In genomic region chr12:35533133-35533532, GRCm38 (mm10) we compare ENCODE assay signal across 9 mouse cellular contexts. TPM values are rescaled to one million over a fixed set of nuclear protein-coding genes. Genes with fewer than 3 reads are reported as not detected.
DNase-seq lines count a peak whose midpoint lies in the region; ATAC-seq lines count a peak whose summit lies in the region.
"Had no signal": no experiment of that assay in that cellular context is flagged by ENCODE, and none has a peak within 500 bp of the region (broad histone marks: within the 10 kb centered on the region; RNA-seq: fewer than 3 reads in every experiment).

No protein-coding gene starts in this region.

- peak overlapping the region; percentile 33 for H3K4me2 ChIP-seq in heart, embryonic 15.5 days
- H3K4me2 ChIP-seq in lung, embryonic 15.5 days, result peak overlapping the region; percentile 99; the same call in 1 of the 2 replicates
- peak overlapping the region; percentile 9; the same call in 1 of the 2 replicates for H3K4me2 ChIP-seq in neural tube, embryonic 15.5 days

- H3K9me3 ChIP-seq in heart, embryonic 15.5 days (replicated peaks), result no peaks in the 10 kb centered on the region
- no peaks in the 10 kb centered on the region for H3K9me3 ChIP-seq in lung, embryonic 15.5 days
- no peaks in the 10 kb centered on the region for H3K9me3 ChIP-seq in neural tube, embryonic 15.5 days (replicated peaks)

- no peak overlapping the region for H3K9ac ChIP-seq in heart, embryonic 15.5 days
- H3K9ac ChIP-seq in lung, embryonic 15.5 days, result no peak overlapping the region
- no peak overlapping the region for H3K9ac ChIP-seq in neural tube, embryonic 15.5 days (replicated peaks)

- ATAC-seq in heart, embryonic 15.5 days (replicated peaks; ENCODE audit: insufficient number of reproducible peaks, insufficient read depth, low FRiP score, low read depth), result no peak
- no peak for ATAC-seq in lung, embryonic 15.5 days (ENCODE audit: borderline replicate concordance, extremely low read depth, low FRiP score, low TSS enrichment)
- no peak for ATAC-seq in neural tube, embryonic 15.5 days (ENCODE audit: low FRiP score)
- ATAC-seq: hindbrain, embryonic 16.5 days had no signal

- peaks cover 5% of the 10 kb centered on the region; the same call in 1 of the 2 replicates for H3K4me1 ChIP-seq in heart, embryonic 15.5 days (replicated peaks)
- H3K4me1 ChIP-seq in lung, embryonic 15.5 days, result peaks cover 6% of the 10 kb centered on the region; the same call in 1 of the 2 replicates
- H3K4me1 ChIP-seq in neural tube, embryonic 15.5 days, result 0 out of 2 replicates have a peak, but pooled peaks cover 9% of the 10 kb centered on the region

- H3K36me3 ChIP-seq in heart, embryonic 15.5 days, result no peaks in the 10 kb centered on the region
- no peaks in the 10 kb centered on the region for H3K36me3 ChIP-seq in lung, embryonic 15.5 days
- H3K36me3 ChIP-seq in neural tube, embryonic 15.5 days, result no peaks in the 10 kb centered on the region

- WGBS in heart, embryonic 15.5 days, result 60% methylated on average over 5 of the region's 5 CpGs
- WGBS in lung, embryonic 15.5 days, result 45% methylated on average over 5 of the region's 5 CpGs
- WGBS in neural tube, embryonic 15.5 days, result 72% methylated on average over 5 of the region's 5 CpGs

- H3K4me3 ChIP-seq in heart, embryonic 15.5 days, result peak overlapping the region; percentile 20; the same call in 1 of the 2 replicates
- peak overlapping the region; percentile 81 for H3K4me3 ChIP-seq in lung, embryonic 15.5 days
- H3K4me3 ChIP-seq in neural tube, embryonic 15.5 days (replicated peaks), result 0 out of 2 replicates have a peak overlapping the region, but pooled peaks have one; percentile 6

- intact Hi-C loops in heart, postnatal 25 days (cut with DNase I), result loop anchor here (5.0 to 10.0 kb wide), 6 partner anchors 71 to 502 kb away; no protein-coding TSS in a partner anchor

- no peak overlapping the region for H3K27ac ChIP-seq in heart, embryonic 15.5 days
- no peak overlapping the region for H3K27ac ChIP-seq in lung, embryonic 15.5 days
- H3K27ac ChIP-seq in neural tube, embryonic 15.5 days (replicated peaks), result no peak overlapping the region

- no peak for DNase-seq in heart, postnatal 25 days (ENCODE audit: low spot score)
- no peak for DNase-seq in lung, postnatal 4 days
- DNase-seq in induced T-regulatory cell, adult 2 months (ENCODE audit: low read depth), result peak; percentile 60
- no peak for DNase-seq in adrenal gland, postnatal 14 days
- DNase-seq in c-Kit-positive CD71-positive TER-119-positive erythroid progenitor cells, embryonic 14.5 days (ENCODE audit: low spot score), result no peak

- no peaks in the 10 kb centered on the region for H3K27me3 ChIP-seq in heart, embryonic 15.5 days
- no peaks in the 10 kb centered on the region for H3K27me3 ChIP-seq in lung, embryonic 15.5 days
- H3K27me3 ChIP-seq in neural tube, embryonic 15.5 days (replicated peaks), result no peaks in the 10 kb centered on the region

RNA-seq across cellular contexts. Expression of gene Ahr, which starts 1.7 kb away (rescaled TPM):
- 2.4 and 5.0 TPM in 2 replicates for polyA plus RNA-seq in heart, embryonic 15.5 days (2015; fragmentation: Nextera tagmentation; extraction: Ambion mirVana)
- 1 to 10 TPM; 5.3 to 6.2 TPM for total RNA-seq in heart, postnatal 25 days (2021)
- 19.9 and 23.5 TPM in 2 replicates for polyA plus RNA-seq in lung, embryonic 15.5 days (2015; fragmentation: Nextera tagmentation; extraction: Ambion mirVana)
- 4.5 and 7.3 TPM in 2 replicates for polyA plus RNA-seq in neural tube, embryonic 15.5 days (2015; fragmentation: Nextera tagmentation; extraction: Ambion mirVana)
- total RNA-seq in adrenal gland, postnatal 14 days (2021), result 8.3 and 8.7 TPM in 2 replicates

Comparison
In these comparisons a context has a peak if more than half of its experiments do, and no peak if none do; other contexts are left out.
1. H3K4me2 ChIP-seq: peak in every context shown above with its lines; median percentile 99 in lung, embryonic 15.5 days; 33 in heart, embryonic 15.5 days; 9 in neural tube, embryonic 15.5 days.
2. H3K4me3 ChIP-seq: peak in every context shown above with its lines; median percentile 81 in lung, embryonic 15.5 days; 20 in heart, embryonic 15.5 days; 6 in neural tube, embryonic 15.5 days.